Comparison of ENCODE assay signal across 7 mouse cellular contexts in genomic region chr11:120518558-120518957, GRCm38 (mm10). TPM values are rescaled to one million over a fixed set of nuclear protein-coding genes. Genes with fewer than 3 reads are reported as not detected.
DNase-seq lines count a peak whose midpoint lies in the region; ATAC-seq and TF ChIP-seq lines count a peak whose summit lies in the region.

No protein-coding gene starts in this region.

- no peak for TF ChIP-seq CTCF in lung, embryonic 14.5 days (IDR thresholded peaks at IDR 0.05; ENCODE audit: low read depth)

- no peak for ATAC-seq in lung, embryonic 14.5 days (ENCODE audit: insufficient read depth)
- no peak for ATAC-seq in liver, embryonic 11.5 days (replicated peaks; ENCODE audit: low FRiP score)
- ATAC-seq in stomach, embryonic 15.5 days (ENCODE audit: insufficient read depth, low FRiP score, low read depth): no peak

- H3K4me1 ChIP-seq in lung, embryonic 14.5 days (ENCODE audit: insufficient read depth): 0 out of 2 replicates have a peak, but pooled peaks cover 4% of the 10 kb centered on the region
- peaks cover 16% of the 10 kb centered on the region for H3K4me1 ChIP-seq in liver, embryonic 11.5 days (replicated peaks; ENCODE audit: control insufficient read depth, insufficient read depth, low read length)
- 0 out of 2 replicates have a peak, but pooled peaks cover 13% of the 10 kb centered on the region for H3K4me1 ChIP-seq in stomach, embryonic 15.5 days
- peaks cover 15% of the 10 kb centered on the region for H3K4me1 ChIP-seq in forebrain, embryonic 10.5 days

- no peaks in the 10 kb centered on the region for H3K36me3 ChIP-seq in lung, embryonic 14.5 days (ENCODE audit: insufficient read depth)
- H3K36me3 ChIP-seq in liver, embryonic 11.5 days (ENCODE audit: control insufficient read depth, insufficient read depth, low read length): no peaks in the 10 kb centered on the region
- H3K36me3 ChIP-seq in stomach, embryonic 15.5 days: no peaks in the 10 kb centered on the region
- no peaks in the 10 kb centered on the region for H3K36me3 ChIP-seq in forebrain, embryonic 10.5 days (replicated peaks)

- H3K9ac ChIP-seq in lung, embryonic 14.5 days: no peak overlapping the region
- no peak overlapping the region for H3K9ac ChIP-seq in liver, embryonic 11.5 days (ENCODE audit: low read depth, low read length)
- H3K9ac ChIP-seq in stomach, embryonic 15.5 days: no peak overlapping the region

- WGBS in lung, embryonic 14.5 days: 51% methylated on average over 6 of the region's 6 CpGs
- 63% methylated on average over 6 of the region's 6 CpGs for WGBS in liver, embryonic 11.5 days
- WGBS in stomach, embryonic 15.5 days: 41% methylated on average over 6 of the region's 6 CpGs
- 87% methylated on average over 6 of the region's 6 CpGs for WGBS in forebrain, embryonic 10.5 days

- H3K4me2 ChIP-seq in lung, embryonic 14.5 days: 0 out of 2 replicates have a peak overlapping the region, but pooled peaks have one; percentile 7
- H3K4me2 ChIP-seq in liver, embryonic 11.5 days: no peak overlapping the region
- H3K4me2 ChIP-seq in stomach, embryonic 15.5 days: no peak overlapping the region; the same call in 1 of the 2 replicates

- no peaks in the 10 kb centered on the region for H3K9me3 ChIP-seq in lung, embryonic 14.5 days (ENCODE audit: low read depth, low read length)
- no peaks in the 10 kb centered on the region for H3K9me3 ChIP-seq in liver, embryonic 11.5 days (ENCODE audit: control insufficient read depth, low read length)
- H3K9me3 ChIP-seq in stomach, embryonic 15.5 days: no peaks in the 10 kb centered on the region
- H3K9me3 ChIP-seq in forebrain, embryonic 10.5 days: no peaks in the 10 kb centered on the region

- DNase-seq in lung, embryonic 14.5 days: no peak
- DNase-seq in lung, postnatal 36 days: no peak
- peak; percentile 78 for DNase-seq in c-Kit-positive CD71-positive TER-119-negative erythroid progenitor cells, embryonic 14.5 days (ENCODE audit: low read depth)
- DNase-seq in liver, embryonic 11.5 days (ENCODE audit: low spot score): no peak
- no peak for DNase-seq in spleen, postnatal 36 days (ENCODE audit: low spot score in 2 of 2)
- no peak for DNase-seq in forebrain, embryonic 10.5 days (ENCODE audit: extremely low spot score, low spot score)

- no peak overlapping the region for H3K4me3 ChIP-seq in lung, embryonic 14.5 days (ENCODE audit: low read depth, low read length)
- no peak overlapping the region for H3K4me3 ChIP-seq in liver, embryonic 11.5 days (ENCODE audit: low read depth, low read length)
- H3K4me3 ChIP-seq in stomach, embryonic 15.5 days (replicated peaks): no peak overlapping the region
- no peak overlapping the region for H3K4me3 ChIP-seq in forebrain, embryonic 10.5 days

- H3K27me3 ChIP-seq in lung, embryonic 14.5 days (ENCODE audit: insufficient read depth, low read length): no peaks in the 10 kb centered on the region
- H3K27me3 ChIP-seq in liver, embryonic 11.5 days (replicated peaks; ENCODE audit: control insufficient read depth, insufficient read depth, low read length): no peaks in the 10 kb centered on the region
- no peaks in the 10 kb centered on the region for H3K27me3 ChIP-seq in stomach, embryonic 15.5 days (replicated peaks)
- H3K27me3 ChIP-seq in forebrain, embryonic 10.5 days (ENCODE audit: poor library complexity, severe bottlenecking): peaks cover 4% of the 10 kb centered on the region; the same call in 1 of the 2 replicates

- H3K27ac ChIP-seq in lung, embryonic 14.5 days (ENCODE audit: low read depth): peak overlapping the region; percentile 36; the same call in 1 of the 2 replicates
- H3K27ac ChIP-seq in liver, embryonic 11.5 days (ENCODE audit: low read depth, low read length): peak overlapping the region; percentile 26; the same call in 1 of the 2 replicates
- peak overlapping the region; percentile 61 for H3K27ac ChIP-seq in stomach, embryonic 15.5 days
- H3K27ac ChIP-seq in forebrain, embryonic 10.5 days: no peak overlapping the region

RNA-seq across cellular contexts. Expression of gene Gcgr, which starts 11.9 kb away (rescaled TPM):
- polyA plus RNA-seq in lung, embryonic 14.5 days (2014; fragmentation: Nextera tagmentation; extraction: Ambion mirVana): 0.59 and 1.4 TPM in 2 replicates
- 7.6 and 7.7 TPM in 2 replicates for polyA plus RNA-seq in liver, embryonic 11.5 days (2014; fragmentation: Nextera tagmentation; extraction: Ambion mirVana)
- polyA plus RNA-seq in stomach, embryonic 15.5 days (2015; fragmentation: Nextera tagmentation; extraction: Ambion mirVana): 1.7 and 2.4 TPM in 2 replicates
- 0.07 and 0.16 TPM in 2 replicates for polyA plus RNA-seq in forebrain, embryonic 10.5 days (2016; fragmentation: Nextera tagmentation; extraction: Ambion mirVana)

RNA-seq across cellular contexts. Expression of gene Slc25a10, which starts 26.9 kb away (rescaled TPM):
- 68.9 and 71.3 TPM in 2 replicates for polyA plus RNA-seq in lung, embryonic 14.5 days (2014; fragmentation: Nextera tagmentation; extraction: Ambion mirVana)
- polyA plus RNA-seq in liver, embryonic 11.5 days (2014; fragmentation: Nextera tagmentation; extraction: Ambion mirVana): 65.5 and 70.6 TPM in 2 replicates
- polyA plus RNA-seq in stomach, embryonic 15.5 days (2015; fragmentation: Nextera tagmentation; extraction: Ambion mirVana): 70.7 and 71.4 TPM in 2 replicates
- polyA plus RNA-seq in forebrain, embryonic 10.5 days (2016; fragmentation: Nextera tagmentation; extraction: Ambion mirVana): 69.3 and 71.6 TPM in 2 replicates

RNA-seq across cellular contexts. Expression of gene Mcrip1, which starts 31.0 kb away (rescaled TPM):
- 226 and 229 TPM in 2 replicates for polyA plus RNA-seq in lung, embryonic 14.5 days (2014; fragmentation: Nextera tagmentation; extraction: Ambion mirVana)
- 117 and 123 TPM in 2 replicates for polyA plus RNA-seq in liver, embryonic 11.5 days (2014; fragmentation: Nextera tagmentation; extraction: Ambion mirVana)
- polyA plus RNA-seq in stomach, embryonic 15.5 days (2015; fragmentation: Nextera tagmentation; extraction: Ambion mirVana): 167 TPM in 2 replicates
- polyA plus RNA-seq in forebrain, embryonic 10.5 days (2016; fragmentation: Nextera tagmentation; extraction: Ambion mirVana): 205 and 212 TPM in 2 replicates

RNA-seq across cellular contexts. Expression of gene Ppp1r27, which starts 32.4 kb away (rescaled TPM):
- not detected in 2 replicates for polyA plus RNA-seq in lung, embryonic 14.5 days (2014; fragmentation: Nextera tagmentation; extraction: Ambion mirVana)
- polyA plus RNA-seq in liver, embryonic 11.5 days (2014; fragmentation: Nextera tagmentation; extraction: Ambion mirVana): not detected in 2 replicates
- polyA plus RNA-seq in stomach, embryonic 15.5 days (2015; fragmentation: Nextera tagmentation; extraction: Ambion mirVana): 0.59 TPM in 1 of 2 replicates, not detected in the other
- not detected in 2 replicates for polyA plus RNA-seq in forebrain, embryonic 10.5 days (2016; fragmentation: Nextera tagmentation; extraction: Ambion mirVana)

RNA-seq across cellular contexts. Expression of gene Mrpl12, which starts 34.1 kb away (rescaled TPM):
- 150 and 162 TPM in 2 replicates for polyA plus RNA-seq in lung, embryonic 14.5 days (2014; fragmentation: Nextera tagmentation; extraction: Ambion mirVana)
- polyA plus RNA-seq in liver, embryonic 11.5 days (2014; fragmentation: Nextera tagmentation; extraction: Ambion mirVana): 252 and 266 TPM in 2 replicates
- polyA plus RNA-seq in stomach, embryonic 15.5 days (2015; fragmentation: Nextera tagmentation; extraction: Ambion mirVana): 157 and 168 TPM in 2 replicates
- 211 and 215 TPM in 2 replicates for polyA plus RNA-seq in forebrain, embryonic 10.5 days (2016; fragmentation: Nextera tagmentation; extraction: Ambion mirVana)
